Mouse (Mus musculus) midbrain, embryonic 16.5 days (tissue): ENCODE results near the gene Anks1b. TPM values are rescaled to one million over a fixed set of nuclear protein-coding genes. Genes with fewer than 3 reads are reported as not detected.

Experiments
- ATAC-seq: fragments of 200-750 bp; cut with Nextera tagmentation; 2 replicates; pipeline ENCODE4 v1.8.0; 2017; ENCODE audit warnings: moderate TSS enrichment
- H3K27ac ChIP-seq: fragments of 300-500 bp; sonication (generic); 2 replicates; pipeline ENCODE4 v1.5.1; 2014; ENCODE audit warnings: mild to moderate bottlenecking, low read length, mixed read lengths
- H3K27me3 ChIP-seq: fragments of 300-500 bp; sonication (generic); 2 replicates; pipeline ENCODE4 v1.6.1; 2014; ENCODE audit warnings: low read depth, low read length, mixed read lengths; ENCODE audit not compliant: control insufficient read depth, insufficient read depth
- H3K36me3 ChIP-seq: fragments of 300-500 bp; sonication (generic); 2 replicates; pipeline ENCODE4 v1.6.1; 2014; ENCODE audit warnings: mild to moderate bottlenecking, low read length, moderate library complexity, mixed read lengths; ENCODE audit not compliant: control insufficient read depth, insufficient read depth
- H3K4me1 ChIP-seq: fragments of 300-500 bp; sonication (generic); 2 replicates; pipeline ENCODE4 v1.6.1; 2014; ENCODE audit warnings: mild to moderate bottlenecking, low read length, mixed read lengths; ENCODE audit not compliant: control insufficient read depth, insufficient read depth
- H3K4me2 ChIP-seq: fragments of 300-500 bp; sonication (generic); 2 replicates; pipeline ENCODE4 v1.6.1; 2014; ENCODE audit warnings: mild to moderate bottlenecking, low read length, mixed read lengths
- H3K4me3 ChIP-seq: fragments of 300-500 bp; sonication (generic); 2 replicates; pipeline ENCODE4 v1.5.1; 2014; ENCODE audit warnings: low read depth, mild to moderate bottlenecking, low read length, moderate library complexity, mixed read lengths
- H3K9ac ChIP-seq: fragments of 300-500 bp; sonication (generic); 2 replicates; pipeline ENCODE4 v1.6.1; 2014; ENCODE audit warnings: low read depth, low read length, mixed read lengths
- H3K9me3 ChIP-seq: fragments of 300-500 bp; sonication (generic); replicated peaks from 2 replicates; pipeline ENCODE4 v1.6.1; 2014; ENCODE audit warnings: mild to moderate bottlenecking, low read length, mixed read lengths; ENCODE audit not compliant: control insufficient read depth, poor library complexity, severe bottlenecking
- WGBS: fragments of 180-500 bp; shearing (Covaris S2); extraction: QIAGEN DNeasy Blood & Tissue Kit; methylation state at CpG from one replicate; pipeline ENCODE4 v1.1.7; 2014; 5-methylcytosine and 5-hydroxymethylcytosine counted together
- polyA plus RNA-seq: library from polyadenylated mRNA; unstranded; fragments of >200 nt; fragmentation: Nextera tagmentation; extraction: Ambion mirVana; gene quantifications from 2 replicates; pipeline ENCODE4 v1.2.1, GENCODE M21; 2015

Anks1b gene
- polyA plus RNA-seq, 1 experiment from 2014 or later = 94.3 TPM

GRCm38 (mm10) chr10:90834306-90834705, 961.0 kb downstream of the Anks1b start:
- Histone ChIP-seq H3K4me1 (peaks cover 15% of the 10 kb centered on the region), H3K27me3 (no peaks in the 10 kb centered on the region), H3K27ac (no peak overlapping the region), H3K36me3 (no peaks in the 10 kb centered on the region), H3K4me3 (no peak overlapping the region), H3K9me3 (no peaks in the 10 kb centered on the region), H3K4me2 (no peak overlapping the region), H3K9ac (no peak overlapping the region)
- ATAC-seq = no peak
- 46% methylated on average over 5 of the region's 5 CpGs for WGBS

GRCm38 (mm10) chr10:90835195-90835594, 961.9 kb downstream of the Anks1b start:
- H3K4me1 ChIP-seq = peaks cover 15% of the 10 kb centered on the region

GRCm38 (mm10) chr10:90839611-90840335, 966.5 kb downstream of the Anks1b start:
- Histone ChIP-seq H3K4me2 (no peak overlapping the region), H3K27ac (no peak overlapping the region), H3K9ac (no peak overlapping the region)

More at GRCm38 (mm10) chr10:90835195-90835594, 961.9 kb downstream of the Anks1b start:
- Histone ChIP-seq H3K9me3 (no peaks in the 10 kb centered on the region), H3K4me3 (no peak overlapping the region), H3K27ac (no peak overlapping the region), H3K36me3 (no peaks in the 10 kb centered on the region), H3K9ac (no peak overlapping the region), H3K27me3 (no peaks in the 10 kb centered on the region), H3K4me2 (no peak overlapping the region)
- no peak for ATAC-seq

GRCm38 (mm10) chr10:90842398-90842797, 969.1 kb downstream of the Anks1b start:
- ATAC-seq = no peak
- H3K27ac ChIP-seq = peak overlapping the region; percentile 25; the same call in 1 of the 2 replicates
- no peaks in the 10 kb centered on the region for H3K27me3 ChIP-seq

More at GRCm38 (mm10) chr10:90839611-90840335, 966.5 kb downstream of the Anks1b start:
- 92% methylated on average over 9 of the region's 9 CpGs for WGBS
- peaks cover 5% of the 10 kb centered on the region; the same call in 1 of the 2 replicates for H3K9me3 ChIP-seq
- no peak overlapping the region for H3K4me3 ChIP-seq
- H3K36me3 ChIP-seq = no peaks in the 10 kb centered on the region
- no peaks in the 10 kb centered on the region for H3K27me3 ChIP-seq
- H3K4me1 ChIP-seq = peaks cover 5% of the 10 kb centered on the region; the same call in 1 of the 2 replicates
- ATAC-seq = no peak

GRCm38 (mm10) chr10:90851077-90851476, 977.8 kb downstream of the Anks1b start:
- Histone ChIP-seq H3K36me3 (no peaks in the 10 kb centered on the region), H3K9ac (no peak overlapping the region), H3K27me3 (no peaks in the 10 kb centered on the region), H3K9me3 (no peaks in the 10 kb centered on the region), H3K27ac (no peak overlapping the region), H3K4me2 (no peak overlapping the region), H3K4me1 (no peaks in the 10 kb centered on the region; the same call in 1 of the 2 replicates), H3K4me3 (no peak overlapping the region)
- ATAC-seq = no peak
- WGBS = 95% methylated on average over 6 of the region's 6 CpGs

More at GRCm38 (mm10) chr10:90842398-90842797, 969.1 kb downstream of the Anks1b start:
- H3K4me2 ChIP-seq = no peak overlapping the region
- H3K9me3 ChIP-seq = peaks cover 5% of the 10 kb centered on the region; the same call in 1 of the 2 replicates
- peaks cover 5% of the 10 kb centered on the region; the same call in 1 of the 2 replicates for H3K4me1 ChIP-seq
- H3K9ac ChIP-seq = no peak overlapping the region
- H3K36me3 ChIP-seq = no peaks in the 10 kb centered on the region
- 79% methylated on average over 2 of the region's 2 CpGs for WGBS
- H3K4me3 ChIP-seq = no peak overlapping the region

- no peaks in the 10 kb centered on the region for H3K36me3 ChIP-seq
- no peak overlapping the region for H3K27ac ChIP-seq
- H3K9ac ChIP-seq = no peak overlapping the region
- no peaks in the 10 kb centered on the region for H3K4me1 ChIP-seq
- H3K4me3 ChIP-seq = no peak overlapping the region
- no peak overlapping the region for H3K4me2 ChIP-seq
- 80% methylated on average over 11 of the region's 11 CpGs for WGBS
- no peaks in the 10 kb centered on the region for H3K9me3 ChIP-seq
- ATAC-seq = no peak
- H3K27me3 ChIP-seq = no peaks in the 10 kb centered on the region
Observed at GRCm38 (mm10) chr10:90851999-90852398, 978.7 kb downstream of the Anks1b start.

GRCm38 (mm10) chr10:90852432-90852831, 979.1 kb downstream of the Anks1b start:
- no peaks in the 10 kb centered on the region for H3K27me3 ChIP-seq
- H3K36me3 ChIP-seq = no peaks in the 10 kb centered on the region
- H3K4me2 ChIP-seq = no peak overlapping the region
- H3K9ac ChIP-seq = no peak overlapping the region
- H3K4me1 ChIP-seq = no peaks in the 10 kb centered on the region
- no peak overlapping the region for H3K4me3 ChIP-seq
- no peak for ATAC-seq
- WGBS = 83% methylated on average over 7 of the region's 7 CpGs
- no peak overlapping the region for H3K27ac ChIP-seq
- no peaks in the 10 kb centered on the region for H3K9me3 ChIP-seq

- Histone ChIP-seq H3K36me3 (no peaks in the 10 kb centered on the region), H3K9ac (no peak overlapping the region), H3K4me1 (no peaks in the 10 kb centered on the region), H3K4me3 (no peak overlapping the region), H3K27me3 (no peaks in the 10 kb centered on the region), H3K27ac (no peak overlapping the region), H3K4me2 (no peak overlapping the region), H3K9me3 (no peaks in the 10 kb centered on the region)
- 40% methylated on average over 4 of the region's 4 CpGs for WGBS
- no peak for ATAC-seq
Observed at GRCm38 (mm10) chr10:90856668-90857067, 983.4 kb downstream of the Anks1b start.

- H3K4me3 ChIP-seq = no peak overlapping the region
- 82% methylated on average over 19 of the region's 19 CpGs for WGBS
- H3K4me2 ChIP-seq = no peak overlapping the region
- no peaks in the 10 kb centered on the region for H3K27me3 ChIP-seq
- peaks cover 7% of the 10 kb centered on the region; the same call in 1 of the 2 replicates for H3K4me1 ChIP-seq
- H3K27ac ChIP-seq = no peak overlapping the region
- ATAC-seq = no peak
- no peak overlapping the region for H3K9ac ChIP-seq
- no peaks in the 10 kb centered on the region for H3K36me3 ChIP-seq
- no peaks in the 10 kb centered on the region for H3K9me3 ChIP-seq
Observed at GRCm38 (mm10) chr10:90859665-90860523, 986.6 kb downstream of the Anks1b start.
